Mouse (Mus musculus) liver, embryonic 12.5 days (tissue): ENCODE measurements at regions not wholly inside any gene's neighbourhood (a gene's known extent, or its start where the extent isn't known, plus 50 kb on each side); places are given as distances from the start of the nearest gene placed in this dataset.

ENCODE experiments used
- ATAC-seq: fragments of 200-750 bp; cut with Nextera tagmentation; 2 replicates; pipeline ENCODE4 v1.8.0; 2017; ENCODE audit warnings: moderate number of reproducible peaks, mild to moderate bottlenecking, moderate library complexity
- H3K27ac ChIP-seq: fragments of 300-500 bp; sonication (generic); 2 replicates; pipeline ENCODE4 v1.5.1; 2016; ENCODE audit warnings: mild to moderate bottlenecking
- H3K27me3 ChIP-seq: fragments of 300-500 bp; sonication (generic); replicated peaks from 2 replicates; pipeline ENCODE4 v1.6.1; 2016; ENCODE audit warnings: mild to moderate bottlenecking, moderate library complexity
- H3K36me3 ChIP-seq: fragments of 300-500 bp; sonication (generic); 2 replicates; pipeline ENCODE4 v1.6.1; 2016; ENCODE audit warnings: mild to moderate bottlenecking, moderate library complexity
- H3K4me1 ChIP-seq: fragments of 300-500 bp; sonication (generic); 2 replicates; pipeline ENCODE4 v1.6.1; 2016
- H3K4me2 ChIP-seq: fragments of 300-500 bp; sonication (generic); 2 replicates; pipeline ENCODE4 v1.6.1; 2016; ENCODE audit warnings: mild to moderate bottlenecking, moderate library complexity
- H3K4me3 ChIP-seq: fragments of 300-500 bp; sonication (generic); 2 replicates; pipeline ENCODE4 v1.5.1; 2016; ENCODE audit warnings: mild to moderate bottlenecking, moderate library complexity
- H3K9ac ChIP-seq: fragments of 300-500 bp; sonication (generic); 2 replicates; pipeline ENCODE4 v1.6.1; 2016; ENCODE audit warnings: mild to moderate bottlenecking, moderate library complexity
- H3K9me3 ChIP-seq: fragments of 300-500 bp; sonication (generic); replicated peaks from 2 replicates; pipeline ENCODE4 v1.6.1; 2016; ENCODE audit warnings: mild to moderate bottlenecking, moderate library complexity
- WGBS: fragments of 180-500 bp; shearing (Covaris S2); methylation state at CpG from one replicate; pipeline ENCODE4 v1.1.7; 2016; ENCODE audit not compliant: insufficient replicate concordance; 5-methylcytosine and 5-hydroxymethylcytosine counted together

DNA sequence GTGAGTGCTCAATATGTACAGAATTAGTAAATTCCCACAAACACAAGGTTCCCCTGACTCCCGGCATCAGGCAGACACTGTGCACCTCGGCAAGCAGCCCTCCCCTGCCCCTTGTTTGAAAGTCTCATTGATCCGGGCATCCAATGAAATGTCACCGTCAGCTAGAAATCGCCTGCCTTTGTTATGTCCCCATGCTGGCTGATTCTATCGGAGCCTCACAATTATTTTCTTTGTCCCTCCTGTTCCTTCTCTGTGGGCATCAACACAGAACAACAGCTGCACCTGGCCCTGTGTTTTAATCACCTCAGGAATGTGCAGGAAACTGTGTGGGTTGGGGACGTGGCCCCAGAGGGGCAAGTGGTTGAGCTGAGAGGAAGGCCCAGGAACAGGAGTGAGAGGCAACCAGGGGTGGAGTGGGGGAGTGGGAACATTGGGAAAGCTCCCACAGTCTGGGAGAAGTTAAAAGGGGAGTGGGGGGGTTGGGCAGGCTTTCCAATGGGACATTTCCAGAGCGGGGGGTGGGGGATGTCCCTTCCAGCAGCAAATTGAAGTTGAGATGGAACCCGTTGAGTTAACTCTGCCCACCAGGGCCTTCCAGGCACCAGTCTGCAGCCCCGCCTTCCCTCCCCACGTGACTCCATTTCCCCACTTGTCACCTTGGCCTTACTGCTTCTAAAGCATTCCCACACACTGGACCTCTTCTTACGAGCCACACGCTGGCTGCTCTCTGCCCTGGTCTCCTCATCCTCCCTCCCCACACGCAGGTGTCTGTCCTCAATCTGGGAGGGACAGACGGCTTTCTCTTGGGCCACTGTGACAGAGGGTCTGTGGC lies 224.4 kb downstream of the Prex1 start:
- Histone ChIP-seq H3K9ac (no peak overlapping the region), H3K27ac (no peak overlapping the region), H3K4me1 (peaks cover 3% of the 10 kb centered on the region; the same call in 1 of the 2 replicates), H3K4me2 (no peak overlapping the region), H3K27me3 (no peaks in the 10 kb centered on the region), H3K36me3 (no peaks in the 10 kb centered on the region), H3K9me3 (no peaks in the 10 kb centered on the region), H3K4me3 (no peak overlapping the region)
- ATAC-seq, result no peak
- 61% methylated on average over 15 of the region's 15 CpGs for WGBS

DNA sequence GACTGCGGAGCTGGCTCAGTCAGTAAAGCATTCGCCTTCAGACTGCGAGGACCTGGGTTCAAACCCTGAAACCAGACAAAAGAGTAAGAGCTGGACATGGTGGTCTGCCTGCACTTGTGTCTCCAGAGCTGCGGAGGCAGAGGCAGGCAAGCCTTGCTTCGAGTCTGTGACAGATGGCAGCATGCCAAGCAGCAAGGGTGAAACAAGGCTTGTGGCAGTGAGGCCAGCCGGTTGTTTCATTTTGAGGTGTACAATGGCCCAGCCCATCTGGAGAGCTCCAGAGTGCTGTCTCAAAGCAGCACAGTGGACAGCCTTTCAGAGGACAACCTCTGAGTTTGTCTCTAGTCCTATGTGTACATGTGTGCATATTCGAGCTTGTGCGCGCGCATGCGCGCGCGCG lies 225.9 kb downstream of the Prex1 start:
- no peaks in the 10 kb centered on the region for H3K9me3 ChIP-seq
- H3K4me1 ChIP-seq, result peaks cover 3% of the 10 kb centered on the region; the same call in 1 of the 2 replicates
- no peak overlapping the region for H3K4me2 ChIP-seq
- no peak for ATAC-seq
- H3K36me3 ChIP-seq, result no peaks in the 10 kb centered on the region
- 83% methylated on average over 15 of the region's 15 CpGs for WGBS
- H3K4me3 ChIP-seq, result no peak overlapping the region
- H3K27me3 ChIP-seq, result no peaks in the 10 kb centered on the region
- H3K27ac ChIP-seq, result no peak overlapping the region
- H3K9ac ChIP-seq, result no peak overlapping the region

DNA sequence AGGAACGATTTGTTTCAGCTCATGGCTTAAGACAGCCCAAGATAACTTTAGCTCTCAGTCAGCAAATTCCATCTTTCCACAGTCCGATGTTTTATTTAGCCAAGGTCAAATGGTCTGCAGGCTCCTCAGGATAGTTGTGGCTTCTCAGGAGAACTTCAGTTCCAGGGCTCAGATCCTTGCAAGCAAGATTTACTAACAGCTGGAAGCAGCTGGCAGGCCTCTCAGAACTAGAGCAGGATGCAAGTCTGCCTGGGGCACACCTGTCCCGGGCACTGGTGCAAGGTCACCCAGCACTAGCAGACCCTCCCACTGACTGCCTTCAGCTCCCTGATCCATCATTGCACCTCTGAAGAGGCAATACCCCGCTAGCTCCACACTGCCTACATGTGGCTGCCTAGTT lies 227.8 kb downstream of the Prex1 start:
- H3K36me3 ChIP-seq, result no peaks in the 10 kb centered on the region
- no peak overlapping the region for H3K4me2 ChIP-seq
- ATAC-seq, result no peak
- no peak overlapping the region for H3K27ac ChIP-seq
- H3K9ac ChIP-seq, result no peak overlapping the region
- H3K4me1 ChIP-seq, result no peaks in the 10 kb centered on the region; the same call in 1 of the 2 replicates
- no peak overlapping the region for H3K4me3 ChIP-seq
- H3K9me3 ChIP-seq, result no peaks in the 10 kb centered on the region
- 57% methylated on average over 4 of the region's 4 CpGs for WGBS
- H3K27me3 ChIP-seq, result no peaks in the 10 kb centered on the region

DNA sequence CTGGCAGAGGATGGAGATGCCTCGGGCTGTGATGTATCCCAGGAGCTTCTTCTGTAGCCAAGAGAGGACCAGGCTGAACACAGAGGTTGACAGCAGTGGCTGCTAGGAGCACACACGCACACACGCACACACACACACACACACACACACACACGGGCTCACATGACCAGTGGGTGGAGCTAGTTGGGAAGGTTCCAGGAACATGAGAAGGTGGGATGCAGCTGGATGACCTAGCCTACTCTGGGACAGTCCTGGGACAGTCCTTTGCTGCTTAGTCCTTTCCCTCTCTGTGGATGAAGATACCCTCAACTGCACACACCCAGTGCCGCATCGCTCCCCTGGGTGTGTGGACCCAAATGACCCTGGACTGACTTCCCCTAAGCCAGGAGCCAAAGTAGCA lies 228.3 kb downstream of the Prex1 start:
- Histone ChIP-seq H3K9me3 (no peaks in the 10 kb centered on the region), H3K27me3 (no peaks in the 10 kb centered on the region), H3K27ac (no peak overlapping the region), H3K36me3 (no peaks in the 10 kb centered on the region), H3K4me3 (no peak overlapping the region), H3K9ac (no peak overlapping the region), H3K4me2 (no peak overlapping the region), H3K4me1 (no peaks in the 10 kb centered on the region; the same call in 1 of the 2 replicates)
- 68% methylated on average over 6 of the region's 6 CpGs for WGBS
- ATAC-seq, result no peak

DNA sequence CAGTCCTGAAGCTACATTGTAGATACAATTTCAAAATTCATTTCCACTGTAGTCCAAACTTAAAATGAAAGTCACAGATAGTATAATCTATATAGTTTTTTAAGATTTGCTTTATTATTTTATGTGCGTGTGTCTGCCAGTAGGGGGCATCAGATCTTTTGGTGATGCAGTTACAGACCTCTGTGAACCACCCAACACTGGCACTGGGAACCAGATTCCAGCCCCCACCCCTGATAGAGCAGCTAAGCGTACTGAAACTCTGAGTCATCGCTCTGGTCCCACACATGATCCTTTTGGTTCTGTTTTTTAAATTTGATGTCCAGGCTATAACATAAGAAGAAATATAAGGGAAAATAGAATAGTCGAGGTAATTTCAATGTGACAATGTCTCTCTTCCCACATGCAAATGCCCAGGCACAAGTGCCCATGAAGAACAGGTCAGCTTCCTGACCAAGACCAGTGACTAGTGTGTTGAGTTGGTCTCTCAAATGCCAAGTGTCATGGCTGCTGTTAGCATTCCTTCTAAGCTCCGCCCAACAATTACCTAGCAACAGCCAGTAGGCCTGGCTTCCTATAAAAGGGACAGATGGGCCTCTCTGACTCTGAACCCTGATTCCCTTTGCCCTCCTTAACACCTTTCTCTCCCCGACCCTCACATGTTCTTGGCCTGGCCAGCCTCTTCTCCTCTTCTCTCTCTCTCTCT lies 229.9 kb downstream of the Prex1 start:
- Histone ChIP-seq H3K27me3 (no peaks in the 10 kb centered on the region), H3K36me3 (no peaks in the 10 kb centered on the region), H3K4me1 (no peaks in the 10 kb centered on the region; the same call in 1 of the 2 replicates), H3K27ac (no peak overlapping the region), H3K4me2 (no peak overlapping the region), H3K9me3 (no peaks in the 10 kb centered on the region), H3K9ac (no peak overlapping the region), H3K4me3 (no peak overlapping the region)
- 72% methylated on average over 6 of the region's 6 CpGs for WGBS
- ATAC-seq, result no peak

DNA sequence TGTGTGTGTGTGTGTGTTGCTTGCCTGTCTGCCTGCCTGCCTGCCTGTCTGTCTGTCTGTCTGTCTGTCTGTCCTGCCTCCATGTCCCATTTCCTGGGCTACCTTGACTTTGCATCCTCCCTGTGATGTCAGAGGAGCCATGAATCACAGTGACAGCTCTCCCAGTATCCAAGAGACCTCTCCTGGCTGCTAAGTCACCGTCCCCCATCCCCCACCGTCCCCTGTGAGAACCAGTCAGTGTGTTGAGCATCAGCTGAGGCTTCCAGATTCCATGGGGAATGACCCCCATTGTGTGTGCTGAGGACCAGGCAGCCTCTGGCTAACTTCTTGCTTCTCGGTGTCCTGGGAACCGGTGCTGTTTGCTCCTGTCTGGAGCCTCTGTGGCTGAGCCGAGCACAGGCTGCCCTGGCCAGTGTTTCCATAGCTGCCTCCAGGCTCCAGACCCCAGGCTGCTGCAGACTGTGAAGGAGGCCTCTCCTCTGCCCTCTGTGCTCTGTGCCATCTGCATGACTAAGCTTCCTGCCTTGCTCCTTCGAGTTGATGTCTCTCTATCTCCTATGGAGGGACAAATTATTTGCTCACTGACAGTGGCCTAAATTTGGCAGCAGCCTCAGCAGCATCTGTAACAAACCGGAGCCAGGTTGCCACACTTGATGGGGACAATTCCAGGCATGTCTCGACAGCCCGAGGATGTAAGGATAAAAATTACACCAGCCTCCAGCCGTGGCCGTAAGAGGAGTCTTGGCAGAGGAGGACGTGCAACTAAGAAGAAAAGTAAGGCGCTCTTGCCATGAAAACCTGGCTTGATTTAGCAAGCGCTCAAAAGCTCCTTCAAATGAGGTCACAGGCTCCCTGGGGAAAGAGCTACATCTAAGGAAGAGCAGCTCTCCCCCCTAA lies 230.7 kb downstream of the Prex1 start:
- H3K4me2 ChIP-seq, result no peak overlapping the region
- H3K4me3 ChIP-seq, result no peak overlapping the region
- no peak overlapping the region for H3K9ac ChIP-seq
- no peaks in the 10 kb centered on the region for H3K27me3 ChIP-seq
- no peaks in the 10 kb centered on the region for H3K9me3 ChIP-seq
- 61% methylated on average over 14 of the region's 14 CpGs for WGBS
- ATAC-seq, result no peak
- no peaks in the 10 kb centered on the region; the same call in 1 of the 2 replicates for H3K4me1 ChIP-seq
- no peaks in the 10 kb centered on the region for H3K36me3 ChIP-seq
- no peak overlapping the region for H3K27ac ChIP-seq

DNA sequence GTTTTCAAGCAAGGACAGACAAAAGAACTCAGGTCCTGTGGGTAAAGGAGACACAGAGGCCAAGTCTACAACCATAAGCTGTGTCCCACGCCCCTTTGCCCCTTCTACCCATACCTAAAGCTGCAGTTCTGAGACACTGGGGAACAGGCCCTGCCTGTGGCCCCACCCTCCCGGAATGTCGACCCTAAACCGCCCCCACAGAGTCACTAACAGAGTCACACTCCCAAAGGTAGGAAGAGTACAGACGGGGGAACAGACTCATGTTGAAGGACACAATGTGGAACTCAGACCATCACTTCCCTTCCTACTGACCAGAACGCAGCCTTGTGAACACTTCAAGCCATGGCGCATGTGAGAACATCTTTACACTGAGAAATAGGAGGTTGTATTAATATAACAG lies 231.9 kb downstream of the Prex1 start:
- no peak overlapping the region for H3K9ac ChIP-seq
- no peak overlapping the region for H3K4me2 ChIP-seq
- H3K4me3 ChIP-seq, result no peak overlapping the region
- no peak overlapping the region for H3K27ac ChIP-seq
- H3K9me3 ChIP-seq, result no peaks in the 10 kb centered on the region
- no peak for ATAC-seq
- 65% methylated on average over 7 of the region's 7 CpGs for WGBS
- no peaks in the 10 kb centered on the region; the same call in 1 of the 2 replicates for H3K27me3 ChIP-seq
- H3K4me1 ChIP-seq, result no peaks in the 10 kb centered on the region; the same call in 1 of the 2 replicates
- H3K36me3 ChIP-seq, result no peaks in the 10 kb centered on the region

DNA sequence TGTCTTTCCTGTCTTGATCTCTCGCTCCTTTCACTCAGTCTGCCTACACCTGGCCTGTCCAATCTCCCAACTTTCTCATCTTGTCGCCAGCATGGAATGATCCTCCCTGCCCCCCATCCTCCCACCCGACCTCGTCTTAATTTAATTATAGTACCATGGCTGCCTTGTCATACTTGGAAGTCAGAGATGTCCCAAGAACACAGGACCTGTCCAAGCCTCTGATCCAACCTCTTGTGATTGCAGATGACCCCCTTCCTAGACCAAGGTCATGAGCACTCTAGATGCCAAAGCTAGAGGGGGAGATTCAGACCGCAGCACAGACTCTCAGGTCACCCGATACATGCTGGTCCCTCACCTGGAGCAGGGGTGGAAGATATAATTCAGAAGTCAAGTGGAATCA lies 232.3 kb downstream of the Prex1 start:
- no peak overlapping the region for H3K9ac ChIP-seq
- H3K4me1 ChIP-seq, result no peaks in the 10 kb centered on the region; the same call in 1 of the 2 replicates
- no peak overlapping the region for H3K4me3 ChIP-seq
- H3K36me3 ChIP-seq, result no peaks in the 10 kb centered on the region
- H3K4me2 ChIP-seq, result no peak overlapping the region
- H3K9me3 ChIP-seq, result no peaks in the 10 kb centered on the region
- no peaks in the 10 kb centered on the region; the same call in 1 of the 2 replicates for H3K27me3 ChIP-seq
- 77% methylated on average over 6 of the region's 6 CpGs for WGBS
- ATAC-seq, result no peak
- H3K27ac ChIP-seq, result no peak overlapping the region

DNA sequence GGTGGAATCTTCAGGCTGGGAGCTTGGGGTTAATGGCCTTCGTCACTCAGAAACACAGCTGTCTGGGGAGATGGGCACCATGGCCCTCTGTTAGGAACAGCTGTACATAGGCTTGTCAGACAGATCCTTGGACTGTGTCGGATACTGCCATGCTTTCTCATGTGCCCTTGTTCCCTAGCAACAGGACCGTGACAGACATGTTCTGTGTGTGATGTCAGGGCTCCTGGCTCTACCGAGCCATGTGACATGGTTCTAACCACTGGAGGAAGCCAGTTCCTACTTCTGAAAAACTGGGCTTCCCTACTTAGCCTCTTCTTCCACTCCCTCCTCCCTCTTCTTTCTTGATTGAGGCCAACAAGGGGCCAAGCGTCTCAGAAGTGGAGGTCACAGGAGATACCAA lies 232.7 kb downstream of the Prex1 start:
- H3K4me2 ChIP-seq, result no peak overlapping the region
- no peak overlapping the region for H3K9ac ChIP-seq
- no peak overlapping the region for H3K27ac ChIP-seq
- H3K4me1 ChIP-seq, result no peaks in the 10 kb centered on the region; the same call in 1 of the 2 replicates
- no peaks in the 10 kb centered on the region for H3K36me3 ChIP-seq
- H3K27me3 ChIP-seq, result no peaks in the 10 kb centered on the region; the same call in 1 of the 2 replicates
- no peak overlapping the region for H3K4me3 ChIP-seq
- WGBS, result 49% methylated on average over 5 of the region's 5 CpGs
- no peak for ATAC-seq
- no peaks in the 10 kb centered on the region for H3K9me3 ChIP-seq

DNA sequence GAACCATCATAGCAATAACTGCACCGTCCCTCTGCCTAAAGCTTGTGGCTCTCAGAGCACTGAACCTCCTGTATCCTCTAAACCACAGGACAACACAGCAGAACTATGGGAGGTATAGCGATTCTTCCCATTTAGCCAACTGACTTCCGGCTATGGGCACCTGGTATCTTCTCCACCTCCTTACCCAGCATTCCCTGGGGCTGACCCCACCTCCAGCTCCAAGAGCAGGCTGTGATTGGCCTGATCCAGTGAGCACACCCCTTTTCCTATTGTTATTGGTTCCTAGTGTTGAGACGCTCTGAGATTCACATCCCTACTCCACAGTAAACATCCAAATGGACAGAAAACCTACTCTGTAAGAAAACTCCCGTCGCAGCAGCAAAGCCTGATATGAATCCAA lies 236.7 kb downstream of the Prex1 start:
- H3K4me1 ChIP-seq, result no peaks in the 10 kb centered on the region
- no peak overlapping the region for H3K4me2 ChIP-seq
- H3K4me3 ChIP-seq, result no peak overlapping the region
- H3K27me3 ChIP-seq, result no peaks in the 10 kb centered on the region; the same call in 1 of the 2 replicates
- no peak for ATAC-seq
- no peaks in the 10 kb centered on the region for H3K36me3 ChIP-seq
- H3K9me3 ChIP-seq, result no peaks in the 10 kb centered on the region
- WGBS, result 67% methylated on average over 6 of the region's 6 CpGs
- H3K27ac ChIP-seq, result no peak overlapping the region
- no peak overlapping the region for H3K9ac ChIP-seq

DNA sequence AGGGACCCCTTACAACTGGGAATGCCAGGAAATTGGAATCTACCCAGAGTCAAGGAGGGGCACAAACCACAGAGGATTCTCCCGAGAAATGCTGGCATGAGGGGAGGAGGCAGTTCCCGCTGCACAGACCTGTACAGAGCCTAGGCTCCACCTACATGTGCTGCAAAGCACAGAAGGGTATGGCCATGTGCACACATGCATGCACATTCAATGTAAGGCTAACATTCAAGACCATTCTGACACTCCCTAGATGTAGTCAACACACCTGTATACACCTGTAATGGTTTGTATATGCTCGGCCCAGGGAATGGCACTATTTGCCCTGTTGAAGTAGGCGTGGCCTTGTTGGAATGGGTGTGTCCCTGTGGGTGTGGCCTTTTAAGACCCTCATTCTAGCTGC lies 238.0 kb downstream of the Prex1 start:
- 63% methylated on average over 4 of the region's 4 CpGs for whole genome bisulfite sequencing
- H3K9ac ChIP-seq, result no peak overlapping the region
- H3K4me3 ChIP-seq, result no peak overlapping the region
- H3K4me2 ChIP-seq, result no peak overlapping the region
- ATAC-seq, result no peak
- H3K27ac ChIP-seq, result no peak overlapping the region
- no peaks in the 10 kb centered on the region for H3K9me3 ChIP-seq
- H3K36me3 ChIP-seq, result no peaks in the 10 kb centered on the region
- H3K27me3 ChIP-seq, result no peaks in the 10 kb centered on the region; the same call in 1 of the 2 replicates
- H3K4me1 ChIP-seq, result no peaks in the 10 kb centered on the region
